Mouse (Mus musculus) forebrain, embryonic 11.5 days (tissue): ENCODE data around the gene Hirip3. TPM values are rescaled to one million over a fixed set of nuclear protein-coding genes. Genes with fewer than 3 reads are reported as not detected.

Experiments used
- ATAC-seq: fragments of 200-750 bp; cut with Nextera tagmentation; replicated peaks from 2 replicates; pipeline ENCODE4 v1.8.0; 2017; ENCODE audit warnings: moderate TSS enrichment; ENCODE audit not compliant: low FRiP score
- DNase-seq: peaks from one replicate; pipeline ENCODE4 v3.0.0-alpha.2; 2017; ENCODE audit warnings: low spot score
- H3K27ac ChIP-seq: fragments of 300-500 bp; sonication (generic); 2 replicates; pipeline ENCODE4 v1.5.1; 2014; ENCODE audit warnings: low read depth, low read length
- H3K27me3 ChIP-seq: fragments of 300-500 bp; sonication (generic); 2 replicates; pipeline ENCODE4 v1.6.1; 2014; ENCODE audit warnings: mild to moderate bottlenecking, low read length, mixed read lengths; ENCODE audit not compliant: control insufficient read depth, insufficient read depth
- H3K36me3 ChIP-seq: fragments of 300-500 bp; sonication (generic); 2 replicates; pipeline ENCODE4 v1.6.1; 2014; ENCODE audit warnings: mild to moderate bottlenecking, low read length, moderate library complexity, mixed read lengths; ENCODE audit not compliant: control insufficient read depth, insufficient read depth
- H3K4me1 ChIP-seq: fragments of 300-500 bp; sonication (generic); replicated peaks from 2 replicates; pipeline ENCODE4 v1.6.1; 2014; ENCODE audit warnings: low read length, mixed read lengths; ENCODE audit not compliant: control insufficient read depth, insufficient read depth
- H3K4me2 ChIP-seq: fragments of 300-500 bp; sonication (generic); 2 replicates; pipeline ENCODE4 v1.6.1; 2014; ENCODE audit warnings: low read depth, mild to moderate bottlenecking, low read length, moderate library complexity, mixed read lengths; ENCODE audit not compliant: severe bottlenecking
- H3K4me3 ChIP-seq: fragments of 300-500 bp; sonication (generic); 2 replicates; pipeline ENCODE4 v1.5.1; 2014; ENCODE audit warnings: low read depth, low read length
- H3K9ac ChIP-seq: fragments of 300-500 bp; sonication (generic); 2 replicates; pipeline ENCODE4 v1.6.1; 2014; ENCODE audit warnings: low read length
- H3K9me3 ChIP-seq: fragments of 300-500 bp; sonication (generic); 2 replicates; pipeline ENCODE4 v1.6.1; 2016; ENCODE audit warnings: low read length, mixed read lengths; ENCODE audit not compliant: control insufficient read depth
- WGBS: fragments of 180-500 bp; shearing (Covaris S2); extraction: QIAGEN DNeasy Blood & Tissue Kit; methylation state at CpG from one replicate; pipeline ENCODE4 v1.1.7; 2014; 5-methylcytosine and 5-hydroxymethylcytosine counted together
- polyA plus RNA-seq: library from polyadenylated mRNA; unstranded; fragments of >200 nt; fragmentation: Nextera tagmentation; extraction: Ambion mirVana; gene quantifications from 2 replicates; pipeline ENCODE4 v1.2.1, GENCODE M21; 2014

Hirip3 gene
- polyA plus RNA-seq, 1 experiment from 2014 or later: 29.9 TPM

- peak within 1 kb of the TSS; percentile 100 for H3K4me2 ChIP-seq
- H3K27ac ChIP-seq: no peak within 1 kb of the TSS
- ATAC-seq: no peak
- no peaks in the 10 kb centered on the region for H3K9me3 ChIP-seq
- peaks cover 12% of the 10 kb centered on the region for H3K4me1 ChIP-seq
- no peaks in the 10 kb centered on the region for H3K36me3 ChIP-seq
- peak within 1 kb of the TSS; percentile 80 for H3K9ac ChIP-seq
- peak within 1 kb of the TSS; percentile 62 for H3K4me3 ChIP-seq
- DNase-seq: peak; percentile 51
- H3K27me3 ChIP-seq: peaks cover 7% of the 10 kb centered on the region; the same call in 1 of the 2 replicates
- WGBS: 32% methylated on average over 4 of the region's 4 CpGs
These were observed 14.7 kb upstream of the Hirip3 start, which contains the start of gene Doc2a for GRCm38 (mm10) chr7:126847116-126847420. Gene Doc2a (plus strand): TSS chr7:126847416.

- under 1% methylated on average over 64 of the region's 74 CpGs for WGBS
- H3K36me3 ChIP-seq: no peaks in the 10 kb centered on the region
- H3K27me3 ChIP-seq: peaks cover 7% of the 10 kb centered on the region; the same call in 1 of the 2 replicates
- H3K4me2 ChIP-seq: peak overlapping the region; percentile 100
- H3K9me3 ChIP-seq: no peaks in the 10 kb centered on the region
- peaks cover 16% of the 10 kb centered on the region for H3K4me1 ChIP-seq
- peak; percentile 55 for ATAC-seq
- H3K9ac ChIP-seq: peak overlapping the region; percentile 80
- H3K27ac ChIP-seq: no peak overlapping the region
- DNase-seq: peak; percentile 82
- H3K4me3 ChIP-seq: peak overlapping the region; percentile 62
These were observed 14.1 kb upstream of the Hirip3 start for GRCm38 (mm10) chr7:126847421-126848398.

- DNase-seq: peak; percentile 52
- H3K27me3 ChIP-seq: peaks cover 7% of the 10 kb centered on the region; the same call in 1 of the 2 replicates
- H3K27ac ChIP-seq: no peak overlapping the region
- peaks cover 2% of the 10 kb centered on the region; the same call in 1 of the 2 replicates for H3K36me3 ChIP-seq
- ATAC-seq: no peak
- H3K4me3 ChIP-seq: peak overlapping the region; percentile 62
- no peaks in the 10 kb centered on the region for H3K9me3 ChIP-seq
- H3K9ac ChIP-seq: peak overlapping the region; percentile 80
- H3K4me1 ChIP-seq: peaks cover 16% of the 10 kb centered on the region
- whole genome bisulfite sequencing: 37% methylated on average over 10 of the region's 10 CpGs
- peak overlapping the region; percentile 100 for H3K4me2 ChIP-seq
These were observed 13.0 kb upstream of the Hirip3 start for GRCm38 (mm10) chr7:126848794-126849193.

GRCm38 (mm10) chr7:126850161-126850560 lies 11.6 kb upstream of the Hirip3 start:
- no peak overlapping the region for H3K4me3 ChIP-seq
- H3K9ac ChIP-seq: no peak overlapping the region
- DNase-seq (peak; percentile 46), ATAC-seq (no peak)
- H3K4me2 ChIP-seq: no peak overlapping the region
- no peaks in the 10 kb centered on the region for H3K9me3 ChIP-seq
- WGBS: 88% methylated on average over 6 of the region's 6 CpGs
- H3K36me3 ChIP-seq: peaks cover 2% of the 10 kb centered on the region; the same call in 1 of the 2 replicates
- peaks cover 16% of the 10 kb centered on the region for H3K4me1 ChIP-seq
- no peak overlapping the region for H3K27ac ChIP-seq
- peaks cover 7% of the 10 kb centered on the region; the same call in 1 of the 2 replicates for H3K27me3 ChIP-seq

- H3K9ac ChIP-seq: peak overlapping the region; percentile 27; the same call in 1 of the 2 replicates
- no peak overlapping the region for H3K27ac ChIP-seq
- H3K4me1 ChIP-seq: peaks cover 16% of the 10 kb centered on the region
- H3K9me3 ChIP-seq: no peaks in the 10 kb centered on the region
- H3K4me3 ChIP-seq: no peak overlapping the region
- peaks cover 7% of the 10 kb centered on the region; the same call in 1 of the 2 replicates for H3K27me3 ChIP-seq
- DNase-seq (no peak), ATAC-seq (no peak)
- WGBS: 27% methylated on average over 12 of the region's 12 CpGs
- H3K4me2 ChIP-seq: no peak overlapping the region
- H3K36me3 ChIP-seq: peaks cover 5% of the 10 kb centered on the region
These were observed 10.6 kb upstream of the Hirip3 start for GRCm38 (mm10) chr7:126851192-126851591.

- no peak for ATAC-seq
- H3K9me3 ChIP-seq: no peaks in the 10 kb centered on the region
- WGBS: 79% methylated on average over 5 of the region's 5 CpGs
These were observed 8.3 kb upstream of the Hirip3 start for GRCm38 (mm10) chr7:126853454-126853853.

GRCm38 (mm10) chr7:126855641-126856040 lies 6.1 kb upstream of the Hirip3 start:
- no peak for DNase-seq
- WGBS: 74% methylated on average over 3 of the region's 3 CpGs
- Histone ChIP-seq H3K36me3 (peaks cover 11% of the 10 kb centered on the region), H3K27me3 (no peaks in the 10 kb centered on the region), H3K27ac (no peak overlapping the region), H3K4me1 (peaks cover 7% of the 10 kb centered on the region; the same call in 1 of the 2 replicates), H3K4me2 (no peak overlapping the region), H3K9me3 (no peaks in the 10 kb centered on the region), H3K9ac (no peak overlapping the region; the same call in 1 of the 2 replicates), H3K4me3 (no peak overlapping the region)
- no peak for ATAC-seq

More at GRCm38 (mm10) chr7:126853454-126853853, 8.3 kb upstream of the Hirip3 start:
- H3K36me3 ChIP-seq: peaks cover 8% of the 10 kb centered on the region
- no peak overlapping the region for H3K9ac ChIP-seq
- DNase-seq: no peak
- no peak overlapping the region for H3K4me2 ChIP-seq
- H3K4me3 ChIP-seq: no peak overlapping the region
- H3K27me3 ChIP-seq: peaks cover 6% of the 10 kb centered on the region; the same call in 1 of the 2 replicates
- no peak overlapping the region for H3K27ac ChIP-seq
- peaks cover 10% of the 10 kb centered on the region; the same call in 1 of the 2 replicates for H3K4me1 ChIP-seq

GRCm38 (mm10) chr7:126856741-126857420 lies 4.9 kb upstream of the Hirip3 start:
- no peak overlapping the region for H3K4me2 ChIP-seq
- no peak overlapping the region for H3K27ac ChIP-seq
- H3K36me3 ChIP-seq: peaks cover 11% of the 10 kb centered on the region
- DNase-seq: no peak
- H3K27me3 ChIP-seq: no peaks in the 10 kb centered on the region
- no peaks in the 10 kb centered on the region for H3K9me3 ChIP-seq
- no peak overlapping the region for H3K9ac ChIP-seq
- peaks cover 10% of the 10 kb centered on the region for H3K4me1 ChIP-seq
- H3K4me3 ChIP-seq: no peak overlapping the region
- no peak for ATAC-seq
- 76% methylated on average over 9 of the region's 9 CpGs for WGBS
